Mouse (Mus musculus) spleen, adult 18-20 months (tissue): Measurements from ENCODE around the gene Cisd3.
"Not testable (repeated sequence)": the region's sequence is repeated elsewhere in the genome, so short reads cannot be mapped to it uniquely, and the experiment has no call there.

Source experiments
- DNase-seq, 2 experiments: peaks; one replicate each; pipeline ENCODE4 v3.0.0; 2022; ENCODE audit warnings: mixed read lengths in 2 of 2

Gene Cisd3

DNA sequence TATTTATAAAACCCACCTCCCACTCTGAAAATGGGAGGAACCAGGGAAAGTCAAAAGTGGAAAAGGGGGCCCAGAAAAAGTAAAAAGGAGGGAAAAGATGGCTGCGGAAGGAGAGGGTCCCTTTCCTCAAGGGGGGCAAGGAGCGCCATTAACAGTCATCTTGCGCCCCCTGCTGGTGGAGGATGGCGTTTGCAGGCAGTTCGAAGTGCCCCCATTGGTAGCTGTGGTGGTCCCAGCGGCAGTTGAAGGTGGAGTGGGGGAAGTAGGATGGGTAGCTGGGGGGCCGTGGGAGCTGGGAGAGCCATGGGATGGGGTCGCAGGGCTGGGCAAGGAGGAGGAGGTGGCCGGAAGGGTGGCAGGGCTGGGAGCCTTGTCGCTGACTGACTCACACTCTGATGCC lies 4.2 kb downstream of the Cisd3 start:
- peak; percentile 43 to 72 for DNase-seq

DNA sequence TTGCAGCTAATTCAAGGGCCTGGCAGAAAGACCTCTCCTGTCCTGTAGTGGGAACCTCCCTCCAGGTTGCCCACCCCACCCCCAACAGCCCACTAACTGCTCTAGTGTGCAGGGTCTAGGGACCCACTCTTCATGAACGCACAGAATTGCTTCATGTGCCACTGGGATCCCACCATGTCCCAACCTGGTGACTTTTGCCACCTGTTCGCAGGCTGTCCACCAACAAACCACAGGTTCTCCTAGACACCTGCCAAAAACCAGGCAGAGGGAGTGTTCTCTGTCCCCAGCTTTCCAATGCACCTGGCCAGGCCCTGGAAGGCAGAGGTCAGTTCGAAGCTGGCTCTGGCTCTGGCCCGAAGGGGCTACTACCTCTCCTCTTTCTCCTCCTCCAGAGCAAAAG lies 8.8 kb downstream of the Cisd3 start:
- DNase-seq, result no peak

DNA sequence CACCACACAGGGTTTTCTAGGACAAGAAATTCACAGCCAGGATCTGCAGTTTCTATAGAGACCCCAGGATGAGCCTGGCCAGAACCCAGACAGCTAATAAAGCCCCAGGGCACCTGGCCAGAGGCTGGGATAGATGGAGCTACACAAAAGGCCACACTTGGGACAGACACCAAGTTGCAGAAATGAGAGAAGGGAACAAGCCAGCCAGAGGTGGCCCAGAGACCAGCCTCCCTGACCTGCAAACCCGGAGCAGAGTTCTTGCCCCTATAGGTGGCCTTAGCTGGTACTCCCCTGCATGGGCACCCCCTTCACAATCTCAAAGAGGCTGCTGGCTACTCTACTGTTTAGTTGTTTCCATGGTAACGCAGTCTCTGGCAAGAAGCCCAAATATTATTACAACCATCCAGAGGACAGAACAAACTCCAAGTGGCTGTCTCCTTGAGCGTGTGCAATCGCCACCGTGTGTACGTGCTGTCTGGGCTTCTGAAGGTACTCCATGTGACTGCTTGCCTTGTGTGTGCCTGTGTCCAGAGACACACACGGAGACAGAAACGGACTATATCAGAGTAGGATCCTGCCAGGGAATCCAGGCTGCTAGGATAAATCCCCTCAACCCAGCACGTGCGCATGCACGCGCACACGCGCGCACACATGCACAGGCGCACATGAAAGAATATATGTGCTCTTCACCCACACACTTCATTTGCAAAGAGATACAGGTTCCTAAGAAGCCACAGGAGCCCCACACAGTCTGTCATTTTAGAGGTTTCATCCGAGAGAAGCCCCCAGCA lies 9.5 kb downstream of the Cisd3 start:
- DNase-seq, result no peak

DNA sequence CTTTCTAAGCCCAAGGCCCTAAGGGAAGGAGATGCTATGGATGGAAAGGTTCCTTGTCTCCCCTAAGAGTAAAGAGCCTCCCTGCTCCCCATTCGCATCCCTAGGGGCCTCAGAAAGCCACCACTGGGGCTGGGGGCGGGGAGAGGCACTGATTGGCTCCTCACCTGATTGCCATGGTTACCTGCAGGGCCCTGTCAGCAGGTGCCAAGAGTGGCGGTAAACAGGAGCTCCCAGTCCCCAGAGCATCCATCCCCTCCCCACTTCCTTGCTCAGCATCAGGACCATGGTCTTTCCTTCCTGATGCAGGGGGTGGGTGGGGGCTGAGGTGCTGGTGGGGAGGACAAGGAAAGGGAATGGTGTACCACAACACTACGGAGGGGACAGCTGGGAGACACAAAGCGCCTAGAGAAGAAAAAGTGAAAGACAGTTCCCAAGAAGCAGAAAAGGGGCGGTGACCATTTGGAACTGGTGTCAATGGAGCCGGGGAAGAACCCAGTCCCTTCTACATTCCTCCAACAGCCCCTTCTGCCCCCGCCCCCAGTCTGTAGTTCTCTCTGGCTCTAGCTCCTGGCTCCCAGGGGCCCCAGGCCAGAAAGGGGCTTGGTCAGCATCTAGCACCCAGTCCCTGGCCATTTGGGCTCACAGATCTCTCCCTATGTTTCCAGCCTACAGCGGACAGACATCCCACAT lies 10.2 kb downstream of the Cisd3 start:
- DNase-seq, result no peak

GRCm38 (mm10) chr11:97696669-97697068 lies 11.0 kb downstream of the Cisd3 start:
- no peak for DNase-seq

DNA sequence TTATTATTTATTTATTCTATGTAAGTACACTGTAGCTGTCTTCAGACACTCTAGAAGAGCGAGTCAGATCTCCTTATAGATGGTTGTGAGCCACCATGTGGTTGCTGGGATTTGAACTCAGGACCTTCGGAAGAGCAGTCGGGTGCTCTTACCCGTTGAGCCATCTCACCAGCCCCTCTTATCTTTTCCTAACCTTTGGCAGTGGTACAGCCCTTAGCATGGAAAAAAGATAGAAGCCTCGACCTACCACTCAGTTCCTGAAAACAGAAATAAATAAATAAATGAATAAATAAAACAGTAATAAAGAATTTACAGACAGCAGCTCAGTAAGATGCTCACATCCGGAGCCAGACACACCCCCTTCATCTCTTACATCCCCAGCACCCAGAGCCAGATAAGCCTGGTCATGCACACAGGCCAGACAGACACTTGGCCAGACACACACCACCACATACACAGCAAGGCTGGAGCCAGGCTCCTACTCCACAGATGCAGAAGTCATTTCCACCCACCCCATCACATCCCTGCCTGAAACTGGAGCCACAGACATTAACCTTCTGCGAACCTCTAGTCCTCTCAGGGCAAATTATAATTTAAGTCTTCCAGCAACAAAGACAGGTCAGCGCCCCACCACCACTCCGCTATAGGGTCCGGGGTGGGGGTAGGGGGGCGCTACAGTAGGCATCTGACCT lies 11.7 kb downstream of the Cisd3 start:
- DNase-seq, result no peak

- DNase-seq, result no peak
These were observed 12.4 kb downstream of the Cisd3 start for GRCm38 (mm10) chr11:97697891-97698529.

DNA sequence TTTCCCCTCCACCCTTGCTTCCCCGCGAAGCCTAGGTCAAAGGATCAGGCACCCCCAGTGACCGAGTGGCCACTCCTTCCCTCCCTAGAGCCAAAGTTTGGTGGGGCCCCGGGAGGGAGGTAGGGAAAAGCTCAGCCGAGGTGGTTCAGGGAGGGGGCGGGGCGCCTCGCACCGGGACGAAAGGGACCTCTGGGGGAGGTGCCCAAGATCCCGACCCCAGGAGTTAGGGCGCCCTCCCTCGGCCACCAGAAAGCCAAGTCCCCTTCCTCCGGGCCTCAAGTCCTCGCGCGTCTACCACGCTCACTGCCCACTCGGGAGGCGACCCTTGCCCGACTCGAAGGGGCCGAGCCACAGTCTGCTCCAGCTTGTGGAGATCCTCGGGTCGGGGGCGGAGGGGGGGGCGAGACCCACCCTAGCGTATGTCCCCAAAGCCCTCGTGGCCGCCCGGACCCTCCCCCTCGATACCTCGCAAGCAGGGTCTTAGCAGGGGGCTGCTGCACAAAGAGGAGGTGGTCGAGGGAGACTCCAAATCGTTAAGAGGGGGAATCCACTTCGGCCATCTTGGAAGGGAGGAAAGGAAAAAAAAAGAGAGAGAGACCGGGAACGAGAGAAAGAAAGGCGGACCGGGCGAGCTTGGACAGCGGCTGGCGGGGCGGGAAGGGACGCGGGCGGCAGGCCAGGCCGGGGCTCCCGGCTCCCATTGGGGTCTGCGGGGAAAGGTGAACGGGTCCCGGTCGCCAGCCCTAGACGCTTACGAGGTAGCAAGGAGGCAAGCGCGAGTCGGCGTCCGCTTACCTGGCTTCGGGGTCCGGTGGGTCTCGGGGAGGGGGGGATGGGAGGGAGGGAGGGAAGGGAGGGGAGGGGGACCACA lies 13.3 kb downstream of the Cisd3 start:
- peak in 1 of 2 experiments; percentile 36 for DNase-seq

DNA sequence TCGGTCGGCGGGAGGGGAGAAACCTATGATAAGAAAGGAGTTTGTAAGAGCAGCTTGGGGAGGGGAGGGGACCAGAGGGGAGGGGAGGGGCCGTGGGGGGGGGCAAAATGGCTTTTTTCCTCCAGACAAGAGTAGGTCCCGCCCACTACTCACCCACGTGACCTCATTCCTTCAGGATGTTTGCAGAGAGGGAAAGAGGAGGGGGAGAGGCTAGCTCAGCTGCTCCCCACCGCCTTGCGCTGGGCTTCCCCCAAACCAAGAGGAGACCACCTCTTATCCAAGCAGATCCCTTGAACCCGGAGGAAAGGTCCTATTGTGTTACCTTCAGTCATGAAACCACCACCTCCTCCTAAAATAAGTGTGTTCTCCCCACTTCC lies 14.0 kb downstream of the Cisd3 start:
- DNase-seq, result peak in 1 of 2 experiments; percentile 50

- peak; percentile 35 to 64 for DNase-seq
These were observed 14.5 kb downstream of the Cisd3 start, which contains the start of gene Pcgf2 for GRCm38 (mm10) chr11:97700003-97700745. TSS of gene Pcgf2 (minus strand) at chr11:97700497.

GRCm38 (mm10) chr11:97700746-97701580 lies 15.3 kb downstream of the Cisd3 start:
- DNase-seq, result no peak

DNA sequence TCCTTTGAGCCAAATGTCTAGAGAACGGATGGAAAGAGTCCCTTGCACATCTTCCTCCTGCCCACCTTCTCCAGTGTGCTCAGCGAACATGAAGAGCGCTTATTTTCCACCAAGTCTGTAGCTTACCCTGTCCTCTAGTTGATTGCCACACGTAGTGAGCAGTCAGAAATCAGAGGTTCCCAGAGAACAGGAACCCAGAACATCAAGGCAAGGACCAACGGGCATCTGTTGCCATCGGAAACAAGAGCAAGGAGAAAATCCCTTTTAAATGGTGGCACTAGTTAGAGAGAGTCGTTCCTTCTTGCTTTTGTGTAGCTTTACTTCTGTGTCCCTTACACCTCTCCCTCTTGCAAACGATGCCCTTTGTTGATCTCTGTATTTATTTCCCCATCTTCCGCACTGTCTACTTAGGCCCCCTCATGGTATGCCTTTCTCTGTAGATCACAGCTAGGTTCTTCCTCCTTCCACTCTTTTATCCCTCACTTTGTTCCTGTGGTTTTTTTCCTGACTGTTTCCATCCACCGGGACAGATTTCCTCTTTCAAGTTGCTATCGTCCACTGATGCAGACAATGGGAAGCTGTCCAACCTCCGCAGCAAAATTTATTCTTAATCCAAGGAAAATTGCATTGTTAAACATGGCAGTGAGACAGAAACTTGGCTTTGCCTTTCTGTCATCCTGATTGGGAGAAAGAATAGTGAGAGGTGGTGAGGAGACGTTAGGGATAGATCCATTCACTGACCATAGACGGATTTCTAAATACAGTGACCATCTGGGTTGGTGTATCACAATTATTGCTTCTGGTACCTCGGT lies 16.2 kb downstream of the Cisd3 start:
- DNase-seq, result no peak

- peak; percentile 74 to 82 for DNase-seq
These were observed 16.7 kb downstream of the Cisd3 start for GRCm38 (mm10) chr11:97702393-97702745.

DNA sequence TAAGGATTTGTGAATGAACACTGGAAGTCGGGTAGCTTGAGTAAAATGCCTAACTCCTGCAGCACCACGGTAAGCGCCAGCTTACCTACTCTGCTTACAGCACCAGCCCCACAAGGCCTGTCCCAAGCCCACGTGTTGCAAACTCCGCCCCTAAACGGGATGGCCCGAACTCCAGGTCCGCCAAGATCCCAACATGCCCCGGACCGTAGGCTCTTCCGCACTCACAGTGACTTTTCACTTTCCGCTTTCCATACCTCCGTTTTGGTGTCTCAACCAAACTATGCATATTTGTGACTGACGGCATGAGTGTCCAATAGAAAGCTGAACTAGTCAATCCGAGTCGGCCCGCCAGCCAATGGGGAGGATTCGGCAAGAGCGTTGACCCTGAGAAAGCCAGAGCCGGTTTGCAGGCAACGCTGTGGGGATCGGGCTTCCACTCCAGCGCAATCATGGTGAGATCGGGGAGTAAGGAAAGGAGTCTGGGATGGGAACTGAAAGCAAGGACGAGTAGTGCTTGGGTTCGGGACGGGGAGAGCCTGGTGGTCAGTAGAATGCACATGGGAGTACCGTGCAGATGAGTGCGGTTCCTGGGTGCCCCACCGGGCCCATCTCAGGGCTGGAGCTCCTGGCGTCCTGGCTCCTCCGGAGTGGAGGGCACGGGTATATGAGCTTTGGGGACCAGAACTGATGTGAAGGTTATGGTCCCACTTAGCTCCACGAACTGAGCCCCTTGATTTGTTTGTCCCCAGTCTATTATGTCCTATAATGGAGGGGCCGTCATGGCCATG lies 17.6 kb downstream of the Cisd3 start, which contains the start of gene Psmb3:
TSS of gene Psmb3 (plus strand) at position 361 of the 788 bp plus-strand sequence.
- peak; percentile 87 to 94 for DNase-seq

DNA sequence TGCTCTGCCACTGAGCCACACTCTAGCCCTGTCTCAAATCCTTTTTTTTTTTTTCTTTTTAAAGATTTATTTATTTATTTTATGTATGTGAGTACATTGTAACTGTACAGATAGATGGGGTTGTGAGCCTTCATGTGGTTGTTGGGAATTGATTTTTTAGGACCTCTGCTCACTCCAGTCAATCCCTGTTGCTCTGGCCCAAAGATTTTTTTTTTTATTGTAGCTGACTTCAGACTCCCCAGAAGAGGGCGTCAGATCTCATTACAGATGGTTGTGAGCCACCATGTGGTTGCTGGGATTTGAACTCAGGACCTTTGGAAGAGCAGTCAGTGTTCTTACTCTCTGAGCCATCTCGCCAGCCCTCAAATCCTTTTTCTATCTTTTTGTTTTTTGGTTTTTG lies 24.4 kb downstream of the Cisd3 start:
- DNase-seq, result not testable (repeated sequence)

DNA sequence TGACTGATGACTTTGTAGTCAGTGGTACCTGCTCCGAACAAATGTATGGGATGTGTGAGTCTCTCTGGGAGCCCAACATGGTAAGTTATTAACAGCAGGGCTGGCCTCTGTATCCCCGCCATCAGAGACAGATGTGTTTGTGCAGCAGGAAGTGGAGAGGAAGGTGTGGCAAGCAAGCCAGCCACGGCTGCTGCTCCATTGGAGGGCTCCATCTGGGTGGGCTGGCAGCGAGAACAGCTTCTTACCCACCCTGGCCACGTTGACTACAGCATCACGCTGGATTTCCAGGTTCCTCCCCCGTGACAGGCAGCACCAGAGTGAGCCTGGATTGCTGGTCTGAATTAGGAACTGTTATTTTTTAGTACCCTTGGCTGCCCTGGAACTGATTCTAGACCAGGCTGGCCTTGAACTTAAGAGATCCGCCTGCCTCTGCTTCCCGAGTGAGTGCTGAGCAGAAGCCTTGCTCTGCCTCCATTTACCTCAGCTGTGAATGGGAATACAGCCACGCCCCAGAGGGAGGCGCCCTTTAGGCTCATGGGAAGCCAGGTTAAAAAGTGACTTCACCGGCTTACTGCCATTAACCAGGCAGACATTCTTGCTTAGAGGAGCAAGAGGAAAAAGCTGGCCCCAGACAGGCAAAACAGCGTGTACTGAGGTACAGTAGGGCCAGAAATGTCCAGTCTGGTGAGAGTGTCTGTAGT lies 25.7 kb downstream of the Cisd3 start:
- no peak for DNase-seq

GRCm38 (mm10) chr11:97712286-97712685 lies 26.7 kb downstream of the Cisd3 start:
- DNase-seq, result no peak

DNA sequence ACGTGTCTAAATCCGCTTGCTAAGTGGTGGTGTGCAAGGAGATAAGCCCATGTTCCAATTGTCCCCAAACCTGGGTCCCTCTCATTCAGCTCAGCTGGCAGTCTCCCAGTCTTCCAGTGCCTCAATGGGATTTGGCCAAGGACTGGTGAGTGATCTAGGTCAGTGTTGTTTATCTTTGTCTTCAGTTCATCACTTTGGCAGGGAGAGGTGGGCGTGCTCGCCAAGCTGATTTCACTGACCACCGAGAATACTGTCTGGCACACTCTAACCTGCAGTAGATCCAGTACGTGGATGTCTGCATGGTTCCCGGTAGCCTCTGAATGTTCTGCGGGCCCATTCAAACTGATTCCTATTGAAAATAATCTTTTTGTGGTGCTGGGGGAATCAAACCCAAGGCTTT lies 28.3 kb downstream of the Cisd3 start:
- DNase-seq, result no peak
